Mouse (Mus musculus): Measurements from ENCODE around the gene Myadml2. TPM values are rescaled to one million over a fixed set of nuclear protein-coding genes. Genes with fewer than 3 reads are reported as not detected.

Gene Myadml2
- polyA plus RNA-seq, 1 experiment from 2014 or later: 0.81 TPM

DNA sequence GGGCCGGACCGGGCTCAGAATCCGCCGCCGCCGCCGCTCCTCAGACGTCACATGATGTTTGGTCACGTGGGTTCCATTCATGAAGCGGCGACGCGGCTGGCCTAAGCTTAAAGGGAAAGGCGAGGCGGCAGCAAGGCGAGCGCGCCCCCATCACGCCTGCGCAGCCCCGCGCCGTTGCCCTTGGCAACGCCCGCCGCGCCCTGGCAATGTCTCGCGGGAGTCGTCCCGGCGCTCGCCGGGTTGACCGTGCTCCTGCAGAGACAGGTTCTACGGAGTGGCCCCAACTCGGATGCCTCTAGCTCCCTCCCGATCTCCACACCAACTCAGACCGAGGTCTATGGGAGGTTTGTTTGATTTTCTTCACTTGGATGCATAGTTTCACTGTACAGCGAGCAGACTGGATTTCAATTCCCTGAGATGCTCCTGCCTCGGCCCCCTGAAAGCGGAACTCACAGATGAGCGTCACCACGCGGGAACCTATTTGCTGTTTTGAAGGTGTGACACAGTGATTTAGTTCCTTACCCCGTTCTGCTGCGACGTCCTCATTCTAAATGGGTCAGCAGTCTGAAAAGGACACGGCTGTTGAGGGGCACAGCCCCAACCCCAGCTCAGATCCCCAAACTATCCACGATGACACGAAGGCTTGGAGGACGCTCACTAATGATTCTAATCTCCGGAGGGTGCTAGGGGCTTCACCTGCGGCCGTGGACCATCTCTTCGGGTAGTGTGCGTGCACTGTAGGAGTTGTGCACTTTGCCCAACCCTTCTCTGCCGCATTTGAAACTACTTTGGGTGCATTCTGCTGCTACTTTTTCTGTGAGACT, 14.2 kb downstream of the Myadml2 start, which contains the start of gene Mafg:
Gene Mafg, minus strand, starts transcription at position 81 of the 824 bp plus-strand sequence.
- peak within 1 kb of the TSS; percentile 97 for H3K4me2 ChIP-seq (replicated peaks)
- WGBS: 10% methylated on average over 58 of the region's 58 CpGs

DNA sequence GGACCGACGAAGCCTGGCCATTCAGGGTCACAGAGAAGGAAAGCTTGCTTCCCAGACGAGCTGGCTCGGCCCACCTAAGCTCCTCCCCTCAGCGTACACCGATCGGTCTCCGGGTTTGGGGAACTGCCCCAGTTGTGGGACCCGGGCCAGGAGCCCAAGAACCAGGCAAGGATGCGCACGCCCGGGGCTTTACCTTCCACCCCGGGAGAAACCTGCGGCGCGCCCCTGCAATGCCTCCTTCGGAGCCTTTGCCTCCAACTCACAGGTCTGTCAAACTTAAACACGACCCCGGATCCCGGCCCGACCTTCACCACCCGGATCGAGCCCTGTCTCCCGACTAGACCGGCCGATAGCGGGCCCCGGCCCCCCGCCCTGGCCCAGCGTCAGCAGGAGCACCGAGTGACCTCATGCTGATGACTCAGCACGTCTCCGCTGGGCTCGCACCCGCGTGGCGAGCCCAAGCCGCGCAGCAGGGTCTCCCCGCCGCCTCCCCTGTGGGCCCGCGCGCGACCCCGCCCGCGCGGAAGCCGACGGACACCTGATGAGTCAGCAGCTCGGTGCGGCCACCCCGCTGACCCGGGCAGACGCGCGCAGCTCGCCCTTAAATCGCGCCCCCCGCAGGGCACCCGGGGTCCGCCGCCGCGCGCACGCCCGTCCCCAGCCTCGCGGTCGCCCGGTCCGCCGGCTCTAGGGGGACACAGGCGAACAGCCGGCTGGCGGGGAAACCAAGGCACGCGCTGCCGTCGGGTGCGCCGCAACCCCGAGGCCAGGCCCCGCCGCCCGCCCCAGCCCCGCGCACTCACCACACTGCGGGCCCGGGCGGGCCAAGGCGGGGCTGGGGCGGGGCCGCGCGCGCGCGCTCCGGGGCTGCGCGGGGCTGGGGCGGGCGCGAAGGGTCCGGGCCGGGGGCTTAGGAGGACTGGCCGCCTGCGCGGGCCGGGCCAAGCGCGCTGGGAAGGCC, 15.1 kb downstream of the Myadml2 start:
- ATAC-seq (ENCODE audit: low FRiP score, low read depth): peak; percentile 82
- under 1% methylated on average over 103 of the region's 116 CpGs for WGBS
- peak overlapping the region; percentile 79 for H3K27ac ChIP-seq
- H3K4me3 ChIP-seq: peak overlapping the region; percentile 90
- no peaks in the 10 kb centered on the region for H3K9me3 ChIP-seq
- H3K36me3 ChIP-seq: peaks cover 14% of the 10 kb centered on the region
- peak overlapping the region; percentile 95 for H3K9ac ChIP-seq
- H3K4me1 ChIP-seq: peaks cover 40% of the 10 kb centered on the region
- H3K4me2 ChIP-seq (replicated peaks): peak overlapping the region; percentile 97
- no peaks in the 10 kb centered on the region for H3K27me3 ChIP-seq (replicated peaks)

More for the DNA sequence above, 14.2 kb downstream of the Myadml2 start, which contains the start of gene Mafg:
- ATAC-seq (ENCODE audit: low FRiP score, low read depth): peak; percentile 89
- H3K36me3 ChIP-seq: peaks cover 11% of the 10 kb centered on the region
- H3K9ac ChIP-seq: peak within 1 kb of the TSS; percentile 95
- H3K27ac ChIP-seq: peak within 1 kb of the TSS; percentile 79
- H3K9me3 ChIP-seq: no peaks in the 10 kb centered on the region
- H3K27me3 ChIP-seq (replicated peaks): no peaks in the 10 kb centered on the region
- H3K4me1 ChIP-seq: peaks cover 40% of the 10 kb centered on the region
- H3K4me3 ChIP-seq: peak within 1 kb of the TSS; percentile 90

DNA sequence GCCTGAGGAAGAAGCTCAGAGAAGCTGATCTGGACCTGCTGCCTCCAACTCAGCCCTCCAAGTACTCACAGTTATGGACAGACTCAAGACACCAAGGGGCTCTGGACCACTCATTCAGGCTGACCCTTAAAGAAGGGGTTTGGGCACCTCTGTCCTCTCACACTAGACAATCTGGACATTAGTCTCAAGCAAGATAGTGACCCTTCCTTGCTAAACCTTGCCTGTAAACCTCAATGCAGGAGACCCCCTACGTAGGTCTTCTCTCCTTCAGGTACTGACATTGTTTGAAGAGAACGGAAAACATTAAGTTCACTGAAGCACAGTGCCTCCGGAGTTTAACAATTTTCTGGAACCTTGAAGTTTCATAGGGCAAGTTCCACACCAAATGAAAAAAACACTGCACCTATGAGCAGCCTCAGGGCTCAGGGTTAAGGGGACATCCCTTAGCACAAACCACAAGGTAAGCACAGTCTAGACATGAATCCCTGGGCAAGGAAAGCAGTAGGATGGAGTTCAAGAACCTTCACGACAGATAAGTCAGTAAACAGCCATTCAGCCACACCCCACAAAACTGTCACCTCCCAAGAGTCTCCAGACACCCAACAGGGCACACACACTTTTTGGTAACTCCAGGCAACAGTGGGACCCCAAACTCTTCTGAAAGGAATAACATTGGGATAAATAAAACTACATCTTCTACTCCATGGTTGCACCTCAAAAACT, 16.1 kb downstream of the Myadml2 start:
- no peak for ATAC-seq (ENCODE audit: low FRiP score, low read depth)
- Histone ChIP-seq H3K27me3 (replicated peaks) (no peaks in the 10 kb centered on the region), H3K9me3 (no peaks in the 10 kb centered on the region), H3K4me2 (replicated peaks) (peak overlapping the region; percentile 97), H3K27ac (no peak overlapping the region), H3K4me1 (peaks cover 40% of the 10 kb centered on the region), H3K9ac (peak overlapping the region; percentile 95), H3K36me3 (peaks cover 23% of the 10 kb centered on the region), H3K4me3 (peak overlapping the region; percentile 90)
- 69% methylated on average over 4 of the region's 4 CpGs for WGBS

DNA sequence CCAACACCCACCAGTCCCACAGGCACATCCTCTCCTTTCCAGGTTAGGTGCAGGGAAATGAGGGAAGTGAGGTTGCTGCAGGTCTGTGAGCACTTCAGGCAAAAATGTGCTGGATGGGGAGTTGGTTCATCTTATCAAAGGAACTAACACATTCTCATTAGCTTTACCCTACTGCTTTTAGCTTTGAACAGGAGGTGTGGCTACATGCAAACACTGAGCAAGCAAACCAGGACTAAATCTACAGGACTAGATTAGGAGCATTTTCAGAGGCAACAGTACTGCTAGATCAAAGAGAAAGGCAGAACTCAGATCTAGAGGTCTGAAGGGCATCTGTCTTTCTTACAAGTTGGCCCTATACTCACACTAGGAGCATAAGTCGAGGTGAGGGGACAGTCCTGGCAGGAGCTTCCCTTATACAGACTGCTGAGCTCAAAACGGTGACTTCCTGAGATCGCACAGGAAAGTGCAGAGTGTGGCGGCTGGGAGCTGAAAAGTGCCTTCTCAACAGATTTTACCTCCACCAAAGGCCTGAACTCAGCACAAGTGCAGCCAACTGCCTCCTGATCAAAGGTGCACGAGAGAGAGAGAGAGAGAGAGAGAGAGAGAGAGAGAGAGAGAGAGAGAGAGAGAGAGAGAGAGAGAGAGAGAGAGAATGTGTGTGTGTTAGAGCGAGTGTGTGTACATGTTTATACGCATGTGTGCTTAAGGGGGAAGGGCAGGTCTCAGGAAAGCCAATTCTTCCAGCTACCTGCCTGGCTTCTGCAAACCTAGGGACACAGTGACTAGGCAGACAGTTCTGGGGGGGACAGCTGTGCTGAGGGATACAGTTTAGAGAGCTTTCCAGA, 16.9 kb downstream of the Myadml2 start:
- ATAC-seq (ENCODE audit: low FRiP score, low read depth): no peak
- Histone ChIP-seq H3K4me1 (peaks cover 40% of the 10 kb centered on the region), H3K9ac (0 out of 2 replicates have a peak overlapping the region, but pooled peaks have one; percentile 6), H3K9me3 (no peaks in the 10 kb centered on the region), H3K36me3 (peaks cover 29% of the 10 kb centered on the region), H3K4me2 (replicated peaks) (peak overlapping the region; percentile 97), H3K27me3 (replicated peaks) (no peaks in the 10 kb centered on the region), H3K27ac (no peak overlapping the region), H3K4me3 (no peak overlapping the region)
- 54% methylated on average over 7 of the region's 7 CpGs for WGBS

DNA sequence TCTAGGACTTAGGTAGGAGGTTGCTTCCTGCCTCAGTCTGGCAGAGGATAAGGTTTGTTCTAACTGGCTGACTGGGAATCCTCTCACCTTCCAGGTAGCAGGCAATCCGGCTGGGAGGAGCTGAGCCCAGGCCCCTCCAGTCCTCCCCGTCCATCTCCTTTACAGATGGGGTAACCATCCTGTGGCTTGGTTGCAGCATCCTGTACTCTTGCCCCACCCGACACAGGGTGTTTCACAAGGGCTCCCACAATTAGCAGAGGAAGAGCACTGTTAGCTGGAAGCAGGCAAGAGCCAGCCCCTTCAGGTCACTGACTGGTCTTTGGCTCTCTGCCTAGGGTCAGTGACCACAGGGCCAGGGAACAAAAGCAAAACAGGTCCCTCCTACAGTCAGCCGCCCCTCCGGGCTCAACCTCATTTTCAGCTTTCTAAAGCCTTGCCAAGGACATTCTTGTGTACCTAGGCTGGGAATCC, 17.5 kb downstream of the Myadml2 start:
- peaks cover 29% of the 10 kb centered on the region for H3K36me3 ChIP-seq
- WGBS: 48% methylated on average over 5 of the region's 5 CpGs
- H3K27me3 ChIP-seq (replicated peaks): no peaks in the 10 kb centered on the region
- 0 out of 2 replicates have a peak overlapping the region, but pooled peaks have one; percentile 6 for H3K9ac ChIP-seq
- no peak for ATAC-seq (ENCODE audit: low FRiP score, low read depth)
- no peak overlapping the region for H3K27ac ChIP-seq
- H3K9me3 ChIP-seq: no peaks in the 10 kb centered on the region
- H3K4me3 ChIP-seq: no peak overlapping the region
- H3K4me2 ChIP-seq (replicated peaks): peak overlapping the region; percentile 97
- H3K4me1 ChIP-seq: peaks cover 43% of the 10 kb centered on the region

DNA sequence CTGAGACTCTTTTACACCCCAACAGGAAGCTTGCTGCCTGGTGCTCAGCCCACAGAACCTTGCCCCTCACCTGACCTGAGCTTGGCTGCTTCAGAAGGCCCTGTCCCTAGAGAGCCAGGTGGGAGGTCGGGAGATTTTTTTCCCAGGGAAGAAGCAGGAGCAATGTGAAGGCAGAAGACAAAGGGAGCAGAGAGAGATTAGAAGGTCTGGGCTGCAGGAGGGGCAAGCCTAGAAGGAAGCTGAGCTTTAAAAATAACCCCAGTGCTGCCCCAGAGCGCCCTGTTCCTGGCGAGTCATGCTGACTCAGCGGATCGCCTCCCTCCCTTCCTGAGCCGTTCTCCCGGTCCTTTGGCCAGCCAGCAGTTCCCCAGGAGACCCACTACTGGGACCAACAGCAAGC, 18.0 kb downstream of the Myadml2 start:
- H3K27ac ChIP-seq: no peak overlapping the region
- peak overlapping the region; percentile 97 for H3K4me2 ChIP-seq (replicated peaks)
- H3K9me3 ChIP-seq: no peaks in the 10 kb centered on the region
- peaks cover 48% of the 10 kb centered on the region for H3K4me1 ChIP-seq
- H3K36me3 ChIP-seq: peaks cover 29% of the 10 kb centered on the region
- no peaks in the 10 kb centered on the region for H3K27me3 ChIP-seq (replicated peaks)
- 0 out of 2 replicates have a peak overlapping the region, but pooled peaks have one; percentile 3 for H3K4me3 ChIP-seq
- H3K9ac ChIP-seq: no peak overlapping the region
- no peak for ATAC-seq (ENCODE audit: low FRiP score, low read depth)
- WGBS: 47% methylated on average over 7 of the region's 7 CpGs

DNA sequence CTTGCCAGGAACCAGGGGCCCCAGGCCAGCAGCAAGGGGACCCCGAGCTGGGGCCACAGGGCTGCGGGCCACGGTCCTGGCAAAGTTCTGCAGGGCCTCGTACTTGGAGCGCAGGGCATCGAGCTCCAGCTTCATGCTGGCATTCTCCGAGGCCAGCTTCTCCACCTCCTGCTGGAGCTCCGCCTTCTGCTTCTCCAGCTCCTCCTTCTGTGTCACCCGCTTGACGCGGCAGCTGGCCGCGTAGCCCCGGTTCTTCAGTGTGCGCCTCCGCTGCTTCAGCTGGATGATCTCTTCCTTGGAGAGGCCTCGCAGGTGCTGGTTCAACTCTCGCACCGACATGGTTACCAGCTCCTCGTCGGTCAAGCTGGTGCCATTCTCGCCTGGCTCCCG, 18.6 kb downstream of the Myadml2 start:
- Histone ChIP-seq H3K27me3 (replicated peaks) (no peaks in the 10 kb centered on the region), H3K4me2 (replicated peaks) (peak overlapping the region; percentile 97), H3K4me1 (peaks cover 48% of the 10 kb centered on the region), H3K4me3 (peak overlapping the region; percentile 3; the same call in 1 of the 2 replicates), H3K36me3 (peaks cover 29% of the 10 kb centered on the region), H3K9ac (no peak overlapping the region), H3K27ac (no peak overlapping the region), H3K9me3 (no peaks in the 10 kb centered on the region)
- WGBS: 81% methylated on average over 23 of the region's 23 CpGs
- ATAC-seq (ENCODE audit: low FRiP score, low read depth): no peak

DNA sequence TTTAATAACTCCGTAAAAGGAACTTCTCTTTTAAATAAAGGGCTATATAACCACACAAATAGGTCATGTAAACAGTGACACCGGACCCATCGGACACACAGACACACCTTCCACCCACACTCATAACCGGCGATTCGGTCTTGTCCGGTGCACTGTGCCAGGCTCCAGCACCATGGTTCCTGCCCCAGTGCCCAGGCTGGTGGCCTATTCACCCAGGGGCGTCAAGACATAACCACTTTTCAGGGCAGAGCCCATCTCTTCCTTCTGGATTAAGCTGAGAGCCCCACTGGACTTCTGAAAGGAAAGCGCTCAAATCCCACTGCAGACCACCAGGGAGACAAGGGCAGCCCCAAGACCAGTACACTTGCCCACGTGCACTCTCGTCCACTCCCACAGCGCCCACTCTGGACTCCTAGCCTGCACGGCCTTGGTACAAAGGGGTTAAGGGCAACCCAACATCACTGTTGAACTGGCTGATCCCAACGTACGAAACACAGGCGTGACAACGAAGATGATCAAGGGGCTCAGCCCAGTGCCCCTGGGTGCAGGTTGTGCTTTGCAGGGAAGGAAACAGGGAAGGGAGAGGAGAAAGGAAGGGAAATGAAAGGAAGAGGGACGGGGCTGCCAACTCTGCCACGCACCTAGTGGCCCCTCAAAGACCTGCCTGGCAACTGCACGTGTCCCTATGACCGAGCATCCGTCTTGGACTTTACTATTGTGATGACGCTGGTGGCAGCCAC, 19.2 kb downstream of the Myadml2 start:
- H3K9me3 ChIP-seq: no peaks in the 10 kb centered on the region
- H3K4me2 ChIP-seq (replicated peaks): peak overlapping the region; percentile 97
- H3K36me3 ChIP-seq: peaks cover 29% of the 10 kb centered on the region
- ATAC-seq (ENCODE audit: low FRiP score, low read depth): no peak
- no peak overlapping the region for H3K27ac ChIP-seq
- H3K4me3 ChIP-seq: no peak overlapping the region
- 94% methylated on average over 23 of the region's 23 CpGs for WGBS
- no peaks in the 10 kb centered on the region for H3K27me3 ChIP-seq (replicated peaks)
- peaks cover 52% of the 10 kb centered on the region for H3K4me1 ChIP-seq
- H3K9ac ChIP-seq: no peak overlapping the region

DNA sequence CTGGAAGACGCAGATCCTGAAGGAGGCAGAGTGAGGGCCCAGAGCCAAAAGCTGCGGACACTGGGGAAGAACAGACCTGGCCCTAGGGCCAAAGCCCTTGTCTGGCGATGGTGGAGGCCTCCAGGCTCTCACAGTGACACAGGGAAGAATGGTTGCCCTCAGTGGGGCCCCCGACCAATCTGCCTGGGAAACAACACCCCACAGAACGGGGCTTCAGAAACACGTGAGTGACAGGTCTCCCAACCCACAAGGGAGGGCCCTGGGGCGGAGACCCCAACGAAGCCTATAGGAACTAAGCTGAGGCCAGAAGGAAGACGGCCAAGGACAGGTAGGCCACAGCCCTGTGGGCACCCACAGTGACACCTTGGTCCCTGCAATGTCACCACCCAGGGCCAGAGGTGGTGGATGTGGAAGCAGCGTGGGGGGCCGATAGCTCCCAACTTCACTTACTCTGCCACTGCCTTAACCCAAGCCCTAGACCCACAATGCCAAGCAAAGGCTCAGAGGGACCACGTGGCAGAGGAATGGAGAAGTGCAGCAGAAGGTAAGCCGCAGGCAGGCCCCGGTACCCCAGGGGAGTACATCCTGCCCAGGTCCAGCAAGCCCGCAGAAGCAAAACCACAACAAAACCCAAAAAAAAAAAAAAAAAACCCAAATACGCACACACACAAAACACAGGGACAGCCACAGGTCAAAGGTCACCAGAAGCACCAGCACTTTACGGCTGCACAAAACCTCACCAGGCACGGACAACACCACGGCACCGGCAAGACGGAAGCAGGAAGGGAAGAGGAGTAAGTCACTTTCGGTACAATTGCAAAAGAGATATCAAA, 20.3 kb downstream of the Myadml2 start:
- ATAC-seq (ENCODE audit: low FRiP score, low read depth): no peak
- Histone ChIP-seq H3K4me1 (peaks cover 53% of the 10 kb centered on the region), H3K27ac (no peak overlapping the region), H3K36me3 (peaks cover 37% of the 10 kb centered on the region), H3K9me3 (no peaks in the 10 kb centered on the region), H3K4me2 (replicated peaks) (no peak overlapping the region), H3K9ac (no peak overlapping the region), H3K27me3 (replicated peaks) (no peaks in the 10 kb centered on the region), H3K4me3 (no peak overlapping the region)
- 81% methylated on average over 22 of the region's 22 CpGs for WGBS

All from neural tube, embryonic 12.5 days (tissue).